13 mouse cellular contexts compared by ENCODE assay signal in the genomic region with DNA sequence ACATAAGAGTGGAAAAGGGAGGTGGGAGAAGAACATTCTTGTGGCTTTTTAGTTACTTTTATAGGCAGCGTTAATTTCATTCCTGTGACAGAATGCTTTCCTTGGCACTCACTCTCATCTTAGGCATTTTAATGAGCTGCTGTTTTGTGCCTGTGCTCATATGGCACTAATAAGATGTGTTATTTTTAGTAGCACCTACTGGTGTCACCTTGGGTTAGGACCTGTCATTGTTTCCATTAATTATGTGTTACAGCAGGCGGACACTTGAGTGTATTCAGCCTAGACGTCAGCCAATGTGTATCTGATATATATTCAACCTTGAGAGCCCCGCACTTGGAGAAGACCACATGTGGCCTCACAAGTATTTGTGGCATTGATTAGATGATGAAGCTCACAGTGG.
A peak's percentile ranks its signal among the peaks of the same experiment; 100 is the strongest.
DNase-seq lines count a peak whose midpoint lies in the region; ATAC-seq and TF ChIP-seq lines count a peak whose summit lies in the region.
"Had no signal": no experiment of that assay in that cellular context is flagged by ENCODE, and none has a peak within 500 bp of the region (broad histone marks: within the 10 kb centered on the region; RNA-seq: fewer than 3 reads in every experiment).

No protein-coding gene starts in this region.

- no peak overlapping the region for H3K4me3 ChIP-seq in heart, embryonic 13.5 days
- H3K4me3 ChIP-seq in bone marrow macrophage, adult 2 months (ENCODE audit: insufficient read depth, low read length): peak overlapping the region; percentile 49; the same call in 1 of the 2 replicates
- no peak overlapping the region for H3K4me3 ChIP-seq in limb, embryonic 10.5 days
- no peak overlapping the region for H3K4me3 ChIP-seq in midbrain, embryonic 15.5 days
- H3K4me3 ChIP-seq: embryonic facial prominence, embryonic 12.5 days; intestine, embryonic 15.5 days had no signal

- H3K4me2 ChIP-seq in heart, embryonic 13.5 days: peak overlapping the region; percentile 54
- H3K4me2 ChIP-seq in midbrain, embryonic 15.5 days: no peak overlapping the region

- H3K9me3 ChIP-seq in heart, embryonic 13.5 days: no peaks in the 10 kb centered on the region
- no peaks in the 10 kb centered on the region for H3K9me3 ChIP-seq in limb, embryonic 10.5 days (replicated peaks)
- H3K9me3 ChIP-seq in midbrain, embryonic 15.5 days: no peaks in the 10 kb centered on the region
- H3K9me3 ChIP-seq: embryonic facial prominence, embryonic 12.5 days; intestine, embryonic 15.5 days had no signal

- 39% methylated on average over 4 of the region's 4 CpGs for WGBS in heart, embryonic 13.5 days
- WGBS in limb, embryonic 10.5 days: 32% methylated on average over 4 of the region's 4 CpGs
- WGBS in midbrain, embryonic 15.5 days: 66% methylated on average over 4 of the region's 4 CpGs

- TF ChIP-seq POLR2A in bone marrow macrophage, adult 2 months (IDR thresholded peaks at IDR 0.05; ENCODE audit: borderline replicate concordance, low read depth, low read length): no peak

- no peak for TF ChIP-seq CTCF in bone marrow macrophage, adult 2 months (IDR thresholded peaks at IDR 0.05; ENCODE audit: low read depth, low read length)

- peak overlapping the region; percentile 77 for H3K27ac ChIP-seq in heart, embryonic 13.5 days (replicated peaks)
- no peak overlapping the region for H3K27ac ChIP-seq in bone marrow macrophage, adult 2 months (ENCODE audit: insufficient read depth, low read depth, low read length)
- peak overlapping the region; percentile 76 for H3K27ac ChIP-seq in limb, embryonic 10.5 days
- no peak overlapping the region for H3K27ac ChIP-seq in midbrain, embryonic 15.5 days

- H3K4me1 ChIP-seq in heart, embryonic 13.5 days: peaks cover 99% of the 10 kb centered on the region
- H3K4me1 ChIP-seq in bone marrow macrophage, adult 2 months (ENCODE audit: control insufficient read depth, insufficient read depth, low read length): peaks cover 42% of the 10 kb centered on the region
- peaks cover 87% of the 10 kb centered on the region for H3K4me1 ChIP-seq in limb, embryonic 10.5 days
- peaks cover 10% of the 10 kb centered on the region for H3K4me1 ChIP-seq in midbrain, embryonic 15.5 days

- peaks cover 46% of the 10 kb centered on the region for H3K36me3 ChIP-seq in heart, embryonic 13.5 days
- peaks cover 57% of the 10 kb centered on the region for H3K36me3 ChIP-seq in limb, embryonic 10.5 days
- no peaks in the 10 kb centered on the region for H3K36me3 ChIP-seq in midbrain, embryonic 15.5 days (replicated peaks)

- H3K9ac ChIP-seq in heart, embryonic 13.5 days: no peak overlapping the region
- H3K9ac ChIP-seq in midbrain, embryonic 15.5 days: no peak overlapping the region
- H3K9ac ChIP-seq: embryonic facial prominence, embryonic 12.5 days; intestine, embryonic 15.5 days had no signal

- ATAC-seq in heart, embryonic 13.5 days (ENCODE audit: extremely low read depth, insufficient number of reproducible peaks, low FRiP score, low TSS enrichment): no peak
- no peak for ATAC-seq in midbrain, embryonic 15.5 days (replicated peaks)
- ATAC-seq: intestine, embryonic 15.5 days had no signal

- no peaks in the 10 kb centered on the region for H3K27me3 ChIP-seq in heart, embryonic 13.5 days (replicated peaks)
- H3K27me3 ChIP-seq in limb, embryonic 10.5 days (ENCODE audit: low read depth, poor library complexity, severe bottlenecking): no peaks in the 10 kb centered on the region
- H3K27me3 ChIP-seq in midbrain, embryonic 15.5 days (replicated peaks): no peaks in the 10 kb centered on the region
- H3K27me3 ChIP-seq: embryonic facial prominence, embryonic 12.5 days; intestine, embryonic 15.5 days had no signal

- no peak for DNase-seq in heart, postnatal 4 days
- DNase-seq in CD4-positive helper T cell, adult 2 months (ENCODE audit: low read depth, low spot score): peak; percentile 71
- DNase-seq in limb, embryonic 10.5 days (ENCODE audit: low spot score): no peak
- no peak for DNase-seq in retina, embryonic 14.5 days (ENCODE audit: low spot score)
- DNase-seq in cerebellum, adult 8-10 months: no peak
- DNase-seq: cerebellum, adult 11-12 months; gastrocnemius, postnatal 36 days; layer of hippocampus, postnatal 36 days had no signal

Comparison
In these comparisons a context has a peak if more than half of its experiments do, and no peak if none do; other contexts are left out.
1. H3K27ac ChIP-seq: peak in heart, embryonic 13.5 days (single experiment) and limb, embryonic 10.5 days (single experiment); none in bone marrow macrophage, adult 2 months (single experiment) and midbrain, embryonic 15.5 days (single experiment).